Mouse (Mus musculus) kidney, adult 2 months (tissue): ENCODE measurements around the gene Btbd2. TPM values are rescaled to one million over a fixed set of nuclear protein-coding genes. Genes with fewer than 3 reads are reported as not detected.
A peak's percentile ranks its signal among the peaks of the same experiment; 100 is the strongest.

ENCODE experiments used
- DNase-seq: peaks from one replicate; pipeline ENCODE4 v3.0.0; 2021
- H3K27ac ChIP-seq: fragments of 200-500 bp; 2 replicates; pipeline ENCODE4 v1.5.1; 2012; ENCODE audit warnings: low read depth, low read length, control low read depth, inconsistent platforms; ENCODE audit not compliant: insufficient read depth
- H3K27me3 ChIP-seq: fragments of 200-500 bp; replicated peaks from 2 replicates; pipeline ENCODE4 v1.6.1; 2012; ENCODE audit warnings: mild to moderate bottlenecking, moderate library complexity, low read length, inconsistent platforms; ENCODE audit not compliant: control insufficient read depth, insufficient read depth
- H3K36me3 ChIP-seq: fragments of 200-500 bp; 2 replicates; pipeline ENCODE4 v1.6.1; 2012; ENCODE audit warnings: mild to moderate bottlenecking, moderate library complexity, low read length, inconsistent platforms; ENCODE audit not compliant: control insufficient read depth, insufficient read depth
- H3K4me1 ChIP-seq: fragments of 200-500 bp; 2 replicates; pipeline ENCODE4 v1.6.1; 2011; ENCODE audit warnings: low read length; ENCODE audit not compliant: control insufficient read depth, insufficient read depth
- H3K4me3 ChIP-seq: fragments of 200-500 bp; 2 replicates; pipeline ENCODE4 v1.5.1; 2011; ENCODE audit warnings: mild to moderate bottlenecking, low read depth, low read length, control low read depth; ENCODE audit not compliant: insufficient read depth
- CTCF ChIP-seq: fragments of 200-500 bp; conservative IDR thresholded peaks from 2 replicates; pipeline ENCODE4 v1.5.1; 2011; ENCODE audit warnings: low read depth, mild to moderate bottlenecking, control low read depth, low read length, moderate library complexity, mixed read lengths; ENCODE audit not compliant: insufficient read depth, insufficient read length
- POLR2A ChIP-seq: fragments of 200-500 bp; IDR thresholded peaks from one replicate; pipeline ENCODE4 v1.6.1; 2011; ENCODE audit warnings: low read depth, low read length, control low read depth
- WGBS: fragments of 180-500 bp; shearing (Covaris S2); methylation state at CpG from one replicate; pipeline ENCODE4 v1.1.7; 2018; 5-methylcytosine and 5-hydroxymethylcytosine counted together
- polyA plus RNA-seq: library from polyadenylated mRNA; depleted of rRNA; stranded (reverse); fragments of >200 nt; gene quantifications from 2 replicates; pipeline ENCODE4 v1.2.3, GENCODE M21; 2012

Btbd2 gene
- polyA plus RNA-seq, 1 experiment, result 77.7 TPM

GRCm38 (mm10) chr10:80701721-80702535 is 45.1 kb upstream of the Btbd2 start, which contains the start of the genes Mob3a and Izumo4:
TSS of gene Mob3a (minus strand) at chr10:80701977.
TSS of gene Izumo4 (plus strand) at chr10:80702184.
- H3K36me3 ChIP-seq, result no peaks in the 10 kb centered on the region
- H3K27ac ChIP-seq, result peak within 1 kb of the TSS; percentile 68; the same call in 1 of the 2 replicates
- H3K4me3 ChIP-seq, result peak within 1 kb of the TSS; percentile 68
- peaks cover 9% of the 10 kb centered on the region; the same call in 1 of the 2 replicates for H3K4me1 ChIP-seq
- WGBS, result under 1% methylated on average over 58 of the region's 59 CpGs
- TF ChIP-seq CTCF (no peak), POLR2A (no peak)
- no peaks in the 10 kb centered on the region for H3K27me3 ChIP-seq
- DNase-seq, result peak; percentile 100

GRCm38 (mm10) chr10:80700732-80701131 is 43.9 kb upstream of the Btbd2 start:
- Histone ChIP-seq H3K4me3 (no peak overlapping the region), H3K36me3 (no peaks in the 10 kb centered on the region), H3K4me1 (peaks cover 21% of the 10 kb centered on the region), H3K27me3 (no peaks in the 10 kb centered on the region), H3K27ac (no peak overlapping the region)
- no peak for TF ChIP-seq POLR2A
- no peak for TF ChIP-seq CTCF
- WGBS, result 39% methylated on average over 4 of the region's 4 CpGs
- DNase-seq, result no peak

- Histone ChIP-seq H3K4me1 (peaks cover 25% of the 10 kb centered on the region), H3K4me3 (no peak overlapping the region), H3K36me3 (no peaks in the 10 kb centered on the region), H3K27ac (no peak overlapping the region), H3K27me3 (no peaks in the 10 kb centered on the region)
- TF ChIP-seq POLR2A, result no peak
- TF ChIP-seq CTCF, result no peak
- no peak for DNase-seq
- WGBS, result 85% methylated on average over 7 of the region's 7 CpGs
Measured at GRCm38 (mm10) chr10:80700038-80700504, 43.2 kb upstream of the Btbd2 start.

GRCm38 (mm10) chr10:80698605-80699004 is 41.7 kb upstream of the Btbd2 start:
- DNase-seq, result no peak
- H3K27me3 ChIP-seq, result no peaks in the 10 kb centered on the region
- no peaks in the 10 kb centered on the region for H3K36me3 ChIP-seq
- TF ChIP-seq POLR2A (no peak), CTCF (no peak)
- peaks cover 35% of the 10 kb centered on the region for H3K4me1 ChIP-seq
- no peak overlapping the region for H3K27ac ChIP-seq
- no peak overlapping the region for H3K4me3 ChIP-seq
- 88% methylated on average over 9 of the region's 9 CpGs for WGBS

- TF ChIP-seq CTCF (no peak), POLR2A (no peak)
- Histone ChIP-seq H3K4me1 (peaks cover 38% of the 10 kb centered on the region), H3K27me3 (no peaks in the 10 kb centered on the region), H3K4me3 (no peak overlapping the region), H3K27ac (no peak overlapping the region), H3K36me3 (no peaks in the 10 kb centered on the region)
- WGBS, result 92% methylated on average over 9 of the region's 9 CpGs
- no peak for DNase-seq
Measured at GRCm38 (mm10) chr10:80697812-80698211, 40.9 kb upstream of the Btbd2 start.

- H3K27ac ChIP-seq, result no peak overlapping the region
- H3K4me1 ChIP-seq, result peaks cover 41% of the 10 kb centered on the region
- H3K4me3 ChIP-seq, result no peak overlapping the region
- WGBS, result 85% methylated on average over 8 of the region's 8 CpGs
- no peak for DNase-seq
- no peak for TF ChIP-seq POLR2A
- no peaks in the 10 kb centered on the region for H3K36me3 ChIP-seq
- no peaks in the 10 kb centered on the region for H3K27me3 ChIP-seq
Measured at GRCm38 (mm10) chr10:80697393-80697787, 40.5 kb upstream of the Btbd2 start.

GRCm38 (mm10) chr10:80696502-80697392 is 39.9 kb upstream of the Btbd2 start:
- Histone ChIP-seq H3K27ac (peak overlapping the region; percentile 62), H3K27me3 (no peaks in the 10 kb centered on the region), H3K4me1 (peaks cover 41% of the 10 kb centered on the region), H3K4me3 (no peak overlapping the region), H3K36me3 (no peaks in the 10 kb centered on the region)
- 37% methylated on average over 12 of the region's 12 CpGs for WGBS
- no peak for TF ChIP-seq POLR2A
- no peak for TF ChIP-seq CTCF
- DNase-seq, result no peak
